Mouse (Mus musculus) layer of hippocampus, postnatal 36 days (tissue): ENCODE measurements around the gene Neurl1a. TPM values are rescaled to one million over a fixed set of nuclear protein-coding genes. Genes with fewer than 3 reads are reported as not detected.

Experiments used
- DNase-seq, 2 experiments: peaks; one replicate each; pipeline ENCODE4 v3.0.0; 2022
- microRNA-seq, 2 experiments: library from miRNA; unstranded; fragments of <30 nt; microRNA quantifications; one replicate each; pipeline ENCODE4 v1.2.0; 2021
- total RNA-seq, 2 experiments: library from RNA; stranded (reverse); gene quantifications; 2 replicates each; pipeline ENCODE4 v1.2.3; 2021

The Neurl1a gene
- total RNA-seq, 2 experiments from 2014 or later: 174 to 190 TPM

GRCm38 (mm10) chr19:47291307-47292080 is 112.9 kb downstream of the Neurl1a start:
- DNase-seq: no peak

DNA sequence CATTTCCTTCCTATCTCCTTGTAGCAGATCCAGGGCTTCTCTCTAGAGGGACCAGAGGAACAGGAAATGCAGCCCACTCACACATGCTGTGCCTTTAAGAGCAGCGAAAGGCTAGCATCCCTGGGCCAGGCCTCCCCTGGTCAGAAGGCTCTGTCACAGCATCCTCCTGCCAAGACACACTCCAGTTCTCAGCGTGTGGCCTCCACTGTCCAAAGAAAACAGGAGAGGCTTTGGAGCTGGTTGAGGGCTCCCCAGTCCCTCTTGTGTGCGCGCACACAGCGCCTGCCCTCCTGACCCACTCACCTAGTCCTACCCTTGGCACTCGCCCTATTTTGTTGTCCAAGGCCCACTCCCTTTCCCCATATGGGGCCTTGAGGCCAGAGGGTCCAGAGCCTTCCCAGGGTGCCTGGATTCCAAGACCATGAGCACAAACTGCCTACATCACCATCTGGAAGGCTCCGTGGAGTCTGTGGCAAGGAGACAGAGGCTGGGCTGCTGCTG is 113.9 kb downstream of the Neurl1a start:
- no peak for DNase-seq

DNA sequence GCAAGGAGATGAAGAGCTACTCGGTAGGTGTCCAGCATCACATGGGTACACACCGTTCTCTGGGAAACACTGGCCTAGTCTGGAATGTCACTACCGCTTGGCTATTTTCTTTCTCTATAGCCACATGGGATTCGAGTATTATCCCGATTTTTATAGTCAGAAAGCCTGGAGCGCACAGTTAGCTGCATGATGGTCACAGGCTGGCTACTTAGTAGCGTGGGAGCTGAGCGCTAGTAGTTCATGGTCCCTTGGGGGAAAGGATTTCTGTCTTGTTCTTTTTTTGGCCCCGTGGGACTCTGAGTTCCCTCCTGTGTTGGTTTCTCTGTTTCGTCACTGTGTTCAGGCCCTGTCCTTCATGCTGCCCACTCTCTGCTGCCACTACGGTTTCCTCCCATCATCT is 119.5 kb downstream of the Neurl1a start:
- no peak for DNase-seq

DNA sequence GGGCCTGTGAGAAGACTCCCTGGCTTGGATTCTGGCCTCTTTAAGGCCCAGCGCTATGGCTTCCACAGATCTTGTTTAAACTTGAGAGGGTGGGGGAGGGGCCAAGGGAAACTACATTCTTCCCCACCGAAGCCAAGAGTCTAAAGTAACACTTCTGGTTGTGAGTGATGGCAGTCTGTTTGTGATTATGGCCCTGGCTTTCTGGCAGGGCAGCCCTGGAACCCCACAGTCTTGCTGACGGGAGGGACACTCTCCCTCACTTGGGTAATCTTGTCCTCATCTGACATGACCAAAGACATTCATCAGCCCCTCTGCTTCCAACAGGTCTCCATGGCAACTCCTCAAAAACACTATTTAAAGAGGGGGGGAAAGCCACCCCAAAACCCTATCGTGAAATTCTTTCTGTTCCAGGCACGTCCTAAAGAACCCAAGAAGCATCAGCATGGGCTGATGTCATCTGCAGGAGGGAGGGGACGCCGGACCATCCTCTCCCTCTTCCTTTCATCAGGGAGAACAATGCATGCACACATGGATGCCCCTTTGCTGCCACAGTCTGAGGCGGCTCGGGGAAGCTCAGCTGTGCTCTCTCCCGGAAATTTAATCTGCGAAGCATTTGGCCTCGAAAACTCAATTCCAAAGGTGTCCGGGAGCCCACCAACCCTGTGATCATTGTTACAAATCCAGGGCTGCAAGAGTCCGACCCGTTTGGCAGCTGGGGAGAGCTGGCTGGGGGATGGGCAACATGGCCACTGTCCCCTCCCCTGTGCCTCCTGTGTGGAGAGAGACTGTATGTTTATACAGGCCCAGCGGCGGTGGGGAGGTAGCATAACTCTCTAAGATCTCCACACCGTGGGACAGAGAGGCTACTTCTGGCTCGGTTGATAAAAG is 122.9 kb downstream of the Neurl1a start:
- DNase-seq: no peak

- DNase-seq: no peak
Measured at GRCm38 (mm10) chr19:47302191-47302852, 123.7 kb downstream of the Neurl1a start.

- no peak for DNase-seq
Measured at GRCm38 (mm10) chr19:47303128-47303527, 124.5 kb downstream of the Neurl1a start.

- DNase-seq: no peak
Measured at GRCm38 (mm10) chr19:47304170-47304745, 125.6 kb downstream of the Neurl1a start.

- DNase-seq: no peak
Measured at GRCm38 (mm10) chr19:47305401-47305800, 126.8 kb downstream of the Neurl1a start.

GRCm38 (mm10) chr19:47306128-47306916 is 127.7 kb downstream of the Neurl1a start:
- DNase-seq: no peak

DNA sequence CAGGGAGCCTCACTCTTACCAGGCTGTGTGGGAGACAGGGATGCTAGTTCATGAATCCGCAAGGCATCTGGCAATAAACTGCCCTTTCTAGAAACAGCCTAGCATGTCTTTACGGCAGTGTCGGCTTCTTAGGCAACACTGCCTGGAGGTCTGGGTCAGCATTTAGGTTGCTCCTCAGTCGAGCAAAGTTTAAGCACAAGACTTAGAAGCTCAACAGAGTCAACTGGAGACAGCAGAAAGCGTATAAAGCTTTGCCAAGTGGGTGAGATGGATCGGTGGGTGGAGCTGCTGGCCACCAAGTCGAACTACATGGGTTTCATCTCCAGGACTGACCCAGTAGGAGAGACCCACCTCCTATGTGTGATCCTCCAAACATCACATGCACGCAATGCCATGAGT is 128.3 kb downstream of the Neurl1a start:
- DNase-seq: no peak

Small RNA genes within 50 kb of the gene (microRNA-seq; reads per million reads assigned to microRNA genes)
- gene Mir6995: 0 to 0.85 reads per million in 2 experiments

Other genes starting within 250 kb of the Neurl1a start
- 100 to 1,000 TPM; 183 to 189 TPM for gene Ina, start 164.1 kb upstream of the Neurl1a start, total RNA-seq
- gene Nt5c2, start 163.7 kb upstream of the Neurl1a start, total RNA-seq: 10 to 100 TPM; 69.8 to 84.2 TPM
- gene Pcgf6, start 127.9 kb upstream of the Neurl1a start, total RNA-seq: 10 to 100 TPM; 21.3 to 24.6 TPM
- gene Taf5, start 111.1 kb upstream of the Neurl1a start, total RNA-seq: 1 to 10 TPM; 5.6 to 6.5 TPM
- gene Usmg5, start 88.2 kb upstream of the Neurl1a start, total RNA-seq: 100 to 1,000 TPM; 819 to 918 TPM
- 10 to 100 TPM; 17.4 to 18.9 TPM for gene Pdcd11, start 88.1 kb upstream of the Neurl1a start, total RNA-seq
- 1 to 10 TPM; 4.0 to 4.2 TPM for gene Calhm2, start 40.5 kb upstream of the Neurl1a start, total RNA-seq
- not detected for gene Calhm1, start 34.6 kb upstream of the Neurl1a start, total RNA-seq
- not detected for gene Calhm3, start 21.1 kb upstream of the Neurl1a start, total RNA-seq